ENCODE assay signal across 15 mouse cellular contexts in genomic region chr12:90743633-90744032, GRCm38 (mm10). TPM values are rescaled to one million over a fixed set of nuclear protein-coding genes. Genes with fewer than 3 reads are reported as not detected.
"Had no signal": no experiment of that assay in that cellular context is flagged by ENCODE, and none has a peak within 500 bp of the region (broad histone marks: within the 10 kb centered on the region; RNA-seq: fewer than 3 reads in every experiment).

No protein-coding gene starts in this region.

- H3K27ac ChIP-seq: liver, embryonic 13.5 days had no signal

- DNase-seq: kidney, adult 11 months; kidney, adult 8-10 months; kidney, postnatal 14 days; kidney, postnatal 4 days; liver, embryonic 13.5 days; lung, adult 2 months; lung, postnatal 14 days; lung, postnatal 4 days; midbrain, embryonic 14.5 days; thymus, adult 2 months; thymus, postnatal 14 days; thymus, postnatal 4 days had no signal

- H3K36me3 ChIP-seq: liver, embryonic 13.5 days had no signal

- H3K4me3 ChIP-seq: liver, embryonic 13.5 days had no signal

- H3K9ac ChIP-seq: liver, embryonic 13.5 days had no signal

- H3K4me1 ChIP-seq: liver, embryonic 13.5 days had no signal

- H3K4me2 ChIP-seq: liver, embryonic 13.5 days; midbrain, embryonic 11.5 days had no signal

- H3K9me3 ChIP-seq: liver, embryonic 13.5 days had no signal

- H3K27me3 ChIP-seq: liver, embryonic 13.5 days had no signal

RNA-seq across cellular contexts. Expression of gene Dio2, which starts 5.4 kb away (rescaled TPM):
- polyA plus RNA-seq: liver, adult 2 months; spleen, adult 2 months had no signal
